Mouse (Mus musculus): ENCODE data around the gene Erh.

The Erh gene

GRCm38 (mm10) chr12:80615371-80616257, 28.5 kb downstream of the Erh start:
- no peak for DNase-seq

DNA sequence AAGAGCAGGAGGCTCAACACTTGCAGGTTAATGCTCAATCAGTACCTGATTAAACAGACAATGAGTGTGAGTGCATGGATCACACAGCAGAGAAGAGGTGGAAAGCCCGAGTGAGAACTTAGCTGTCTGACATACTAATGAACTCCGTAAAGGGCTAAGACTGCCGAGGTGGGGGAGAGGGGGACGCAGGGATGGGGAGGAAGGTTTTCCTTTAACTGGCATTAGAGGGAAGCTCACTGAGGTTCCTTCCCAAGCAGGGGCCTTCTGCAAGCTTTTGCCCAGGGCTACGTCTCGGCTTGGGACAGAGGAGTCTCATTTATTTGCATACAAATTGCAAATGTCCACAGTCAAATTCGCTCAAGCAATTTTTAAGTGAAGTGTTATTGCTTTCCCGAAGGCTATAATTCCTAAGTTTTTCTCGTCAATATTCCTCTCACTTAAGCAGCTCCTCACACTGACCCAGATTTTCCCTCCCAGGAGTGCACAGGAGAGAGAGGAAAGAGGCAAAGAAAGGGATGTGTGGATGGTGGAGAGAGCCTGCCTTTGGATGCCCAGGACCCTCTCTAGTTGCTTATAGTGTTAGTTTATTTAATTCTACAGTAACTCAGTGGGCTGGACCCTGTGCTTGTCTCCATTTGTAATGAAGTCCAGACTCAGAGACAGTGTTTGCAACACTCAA, 31.9 kb downstream of the Erh start:
- no peak for DNase-seq

DNA sequence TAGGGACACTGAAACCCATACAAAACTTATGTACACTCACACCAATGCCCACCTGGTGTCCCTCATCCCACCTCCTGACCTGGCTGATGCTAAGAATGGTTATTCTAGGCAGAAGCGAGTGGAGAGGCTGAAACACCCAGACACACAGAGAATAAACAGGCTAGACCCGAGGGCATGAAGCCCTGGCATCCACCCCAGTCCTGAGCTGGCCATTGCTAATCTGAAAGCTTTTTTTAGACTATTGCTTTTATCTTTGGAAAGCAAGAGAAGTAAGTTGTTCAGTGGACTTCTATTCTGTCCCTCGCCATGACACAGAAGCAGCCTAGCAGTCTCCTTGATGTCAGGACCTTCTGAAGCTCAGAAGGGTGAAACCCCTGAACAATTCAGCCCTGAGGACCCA, 34.2 kb downstream of the Erh start:
- no peak for DNase-seq

- no peak for DNase-seq
Measured at GRCm38 (mm10) chr12:80608576-80608975, 35.6 kb downstream of the Erh start.

DNA sequence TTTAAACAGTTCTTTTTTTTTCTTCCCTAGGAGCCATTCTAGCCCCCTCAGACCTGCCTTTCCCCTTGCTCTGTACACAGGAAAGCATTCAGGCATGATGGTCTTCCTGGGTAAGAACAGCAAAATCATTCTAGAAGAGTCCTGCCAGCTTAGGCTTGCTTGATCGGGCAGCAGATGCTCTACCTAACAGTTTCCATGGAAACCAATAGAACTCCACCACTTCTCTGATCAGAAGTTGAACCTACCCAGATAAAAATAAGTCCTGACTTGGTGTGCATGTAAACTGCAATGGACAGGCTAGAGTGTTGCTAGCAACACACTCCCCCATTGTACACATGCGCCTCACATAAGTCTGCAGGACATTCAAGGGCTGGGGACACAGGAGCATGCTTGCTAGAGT, 39.9 kb downstream of the Erh start:
- no peak for DNase-seq

GRCm38 (mm10) chr12:80603566-80603965, 40.6 kb downstream of the Erh start:
- peak; percentile 41 for DNase-seq

DNA sequence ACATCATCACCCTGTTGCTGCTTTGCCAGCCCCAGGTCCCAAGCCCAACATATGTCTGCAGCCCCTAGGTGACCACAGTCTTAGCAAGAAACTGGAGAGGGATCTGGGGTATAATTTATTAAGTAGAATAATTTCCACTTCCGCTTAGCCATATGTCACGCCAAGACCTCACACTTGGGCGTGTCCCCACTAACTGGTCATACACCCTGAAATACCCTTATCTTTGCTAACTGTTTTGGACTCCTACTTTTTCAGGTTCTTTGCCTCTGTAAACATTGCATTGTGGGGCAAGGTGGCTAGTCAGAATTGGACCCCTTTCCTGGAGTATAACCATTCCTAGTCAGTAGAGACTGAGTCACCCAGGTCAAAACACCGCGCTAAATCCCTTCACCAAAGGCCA, 41.7 kb downstream of the Erh start:
- DNase-seq = no peak

DNA sequence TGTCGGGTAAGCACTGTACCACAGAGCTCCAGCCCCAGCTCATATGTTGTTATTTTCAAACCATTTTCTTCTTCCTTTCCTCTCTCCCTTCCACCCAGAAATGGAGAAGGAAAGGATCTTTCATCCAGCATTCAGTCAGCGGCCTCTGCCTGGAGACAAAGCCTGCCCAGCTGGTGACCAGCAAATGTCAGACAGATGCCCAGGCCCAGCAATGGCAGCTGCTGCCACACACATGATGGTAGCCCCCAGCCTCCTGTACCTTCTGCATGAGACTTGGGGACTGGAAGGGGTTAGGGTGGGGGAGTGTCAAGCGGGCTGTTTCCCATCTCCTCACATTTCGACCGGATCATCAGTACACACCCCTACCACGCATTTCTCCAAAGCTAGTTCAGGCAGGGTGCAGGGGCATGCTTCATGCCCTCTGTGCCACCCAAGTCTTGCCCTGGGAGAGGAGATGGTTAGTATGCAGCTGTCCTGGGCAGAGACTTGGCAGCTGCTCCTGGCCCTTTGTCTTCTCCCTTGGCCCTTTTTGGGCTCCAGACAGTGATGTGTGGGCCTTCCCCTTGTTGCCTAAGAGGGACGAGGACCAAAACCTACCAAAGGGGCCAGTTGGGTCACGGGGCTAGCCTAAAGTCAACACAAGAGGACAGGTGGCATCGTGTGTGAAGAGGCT, 42.4 kb downstream of the Erh start:
- DNase-seq = no peak

DNA sequence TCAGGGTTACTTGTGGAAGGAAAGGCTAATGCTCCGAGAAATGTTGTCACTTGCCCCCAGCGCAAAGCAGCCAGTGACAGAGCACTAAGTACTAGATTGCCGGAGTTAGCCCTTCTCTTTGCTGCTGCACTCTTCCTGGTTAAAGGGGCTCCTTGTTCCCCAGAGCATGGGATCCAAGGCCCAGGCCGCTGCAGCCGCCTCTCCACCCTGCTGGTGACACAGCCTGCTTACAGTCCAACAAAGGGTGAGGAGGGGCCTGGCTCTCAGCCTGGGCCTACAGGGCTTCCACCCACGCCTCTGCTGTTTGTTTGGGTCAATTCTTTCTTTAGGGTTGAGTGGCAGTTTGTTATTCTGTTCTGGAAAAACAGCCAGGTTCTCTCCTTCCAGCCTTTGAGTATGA, 45.4 kb downstream of the Erh start:
- DNase-seq = no peak

- DNase-seq = no peak
Measured at GRCm38 (mm10) chr12:80598236-80598635, 45.9 kb downstream of the Erh start.

GRCm38 (mm10) chr12:80595968-80596367, 48.2 kb downstream of the Erh start:
- no peak for DNase-seq

DNA sequence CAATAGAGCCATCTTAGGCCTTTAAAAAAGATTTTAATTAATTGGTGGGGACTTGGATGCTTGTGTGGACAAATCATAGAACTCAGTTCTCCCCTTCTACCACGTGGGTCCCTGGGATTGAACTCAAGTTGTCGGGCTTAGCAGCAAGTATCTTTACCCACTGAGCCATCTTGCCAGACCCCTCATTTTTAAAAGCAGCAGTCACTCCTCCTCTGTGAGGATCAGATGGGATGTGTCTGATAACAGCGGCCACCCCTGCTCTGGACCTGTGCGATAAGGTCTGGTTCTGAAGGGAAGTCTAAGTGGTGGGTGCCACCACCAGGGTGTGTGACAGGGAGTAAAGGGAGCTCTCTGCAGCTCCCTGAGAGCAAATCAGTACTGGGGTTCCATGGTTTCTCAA, 48.6 kb downstream of the Erh start:
- DNase-seq = peak; percentile 50

- DNase-seq = no peak
Measured at GRCm38 (mm10) chr12:80594781-80595180, 49.4 kb downstream of the Erh start.

DNA sequence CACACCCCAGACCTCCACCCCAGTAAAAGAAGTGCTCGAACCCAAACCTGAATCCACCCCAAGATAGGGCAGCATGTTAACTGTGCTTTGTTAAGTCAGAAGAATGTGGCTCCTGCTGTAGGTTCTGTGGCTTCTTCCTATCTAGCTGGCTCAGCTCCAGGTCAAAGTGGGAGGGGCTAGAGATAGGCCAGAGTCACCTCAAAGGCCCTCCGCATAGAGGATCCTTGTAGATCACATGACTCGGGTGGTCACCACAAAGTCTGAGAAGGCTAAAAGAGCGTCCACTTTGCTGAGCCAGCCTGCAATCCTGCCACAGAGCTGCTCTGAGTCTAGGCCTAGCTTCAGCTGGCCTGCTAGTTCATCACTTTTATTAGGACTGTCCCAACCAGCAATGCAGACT, 50.0 kb downstream of the Erh start:
- peak; percentile 39 for DNase-seq

- peak; percentile 21 for DNase-seq
Measured at GRCm38 (mm10) chr12:80584973-80585372, 59.2 kb downstream of the Erh start.

Data from liver (tissue).